Mouse (Mus musculus) liver, adult 2 months (tissue): Measurements from ENCODE around the gene Prph.

Experiments used
- CTCF ChIP-seq: fragments of 200-500 bp; IDR thresholded peaks from 2 replicates; pipeline ENCODE4 v1.5.1; 2011; ENCODE audit warnings: low read depth, low read length, control low read depth
- POLR2A ChIP-seq: fragments of 200-500 bp; IDR thresholded peaks from 2 replicates; pipeline ENCODE4 v1.6.1; 2011; ENCODE audit warnings: low read length, control low read depth; ENCODE audit not compliant: insufficient read depth; ENCODE audit errors: extremely low read depth

DNA sequence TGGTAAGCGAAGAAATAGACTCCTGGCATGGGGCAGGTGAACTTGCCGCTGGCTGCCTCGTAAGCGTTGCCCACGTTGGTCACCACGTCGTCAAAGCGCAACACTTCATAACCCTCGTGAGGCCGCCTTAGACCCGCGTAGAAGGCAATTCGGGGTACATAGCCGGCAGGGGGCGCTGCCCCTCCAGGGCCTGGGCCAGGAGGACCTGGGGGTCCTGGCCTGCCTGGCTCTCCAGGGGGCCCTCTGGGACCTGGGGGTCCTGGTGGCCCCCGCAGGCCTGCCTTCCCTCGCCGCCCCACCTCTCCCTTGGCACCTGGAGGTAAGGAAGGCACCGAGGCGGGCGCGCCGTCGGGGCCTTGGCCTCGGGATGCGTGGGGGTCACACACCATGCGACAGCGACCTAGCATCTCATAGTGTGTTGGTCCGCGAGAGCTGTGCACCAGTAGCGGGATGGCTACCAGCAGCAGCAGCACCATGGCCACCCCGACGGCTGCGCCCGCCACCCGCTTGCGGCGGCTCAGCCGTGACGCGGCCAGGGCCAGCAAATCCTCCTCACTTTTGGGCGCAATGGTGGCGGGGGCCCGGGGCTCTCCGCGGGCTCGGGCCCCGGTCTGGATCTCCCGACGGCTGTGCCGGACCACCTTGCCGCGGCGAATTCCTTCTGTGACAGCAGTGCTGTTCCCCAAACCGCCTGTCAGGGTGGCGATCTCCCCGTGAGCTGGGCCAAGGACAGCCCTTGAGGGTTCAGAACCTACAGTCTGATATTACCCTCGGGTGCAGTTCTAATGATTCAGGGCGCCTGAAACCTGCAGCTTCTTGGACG is 32.5 kb downstream of the Prph start, which contains the start of gene C1ql4:
- TF ChIP-seq CTCF, result peak; percentile 73
- no peak for TF ChIP-seq POLR2A
